Mouse (Mus musculus) midbrain, embryonic 10.5 days (tissue): ENCODE data around the gene Inafm1. TPM values are rescaled to one million over a fixed set of nuclear protein-coding genes. Genes with fewer than 3 reads are reported as not detected.
A peak's percentile ranks its signal among the peaks of the same experiment; 100 is the strongest.

ENCODE experiments used
- DNase-seq: peaks from one replicate; pipeline ENCODE4 v3.0.0-alpha.2; 2017; ENCODE audit warnings: low spot score
- H3K27ac ChIP-seq: fragments of 300-500 bp; sonication (generic); replicated peaks from 2 replicates; pipeline ENCODE4 v1.5.1; 2016; ENCODE audit warnings: mild to moderate bottlenecking
- H3K27me3 ChIP-seq: fragments of 300-500 bp; sonication (generic); 2 replicates; pipeline ENCODE4 v1.6.1; 2016; ENCODE audit warnings: low read depth, mild to moderate bottlenecking; ENCODE audit not compliant: poor library complexity, severe bottlenecking
- H3K36me3 ChIP-seq: fragments of 300-500 bp; sonication (generic); 2 replicates; pipeline ENCODE4 v1.6.1; 2016; ENCODE audit warnings: mild to moderate bottlenecking, moderate library complexity
- H3K4me1 ChIP-seq: fragments of 300-500 bp; sonication (generic); 2 replicates; pipeline ENCODE4 v1.6.1; 2016
- H3K4me3 ChIP-seq: fragments of 300-500 bp; sonication (generic); 2 replicates; pipeline ENCODE4 v1.5.1; 2016; ENCODE audit warnings: mild to moderate bottlenecking, moderate library complexity
- H3K9me3 ChIP-seq: fragments of 300-500 bp; sonication (generic); replicated peaks from 2 replicates; pipeline ENCODE4 v1.6.1; 2016; ENCODE audit warnings: mild to moderate bottlenecking
- WGBS: fragments of 180-500 bp; shearing (Covaris S2); methylation state at CpG from one replicate; pipeline ENCODE4 v1.1.7; 2016; 5-methylcytosine and 5-hydroxymethylcytosine counted together
- polyA plus RNA-seq: library from polyadenylated mRNA; unstranded; fragments of >200 nt; fragmentation: Nextera tagmentation; extraction: Ambion mirVana; gene quantifications from 2 replicates; pipeline ENCODE4 v1.2.1, GENCODE M21; 2016

The Inafm1 gene
- polyA plus RNA-seq, 1 experiment from 2014 or later, result 6.3 TPM

- Histone ChIP-seq H3K27ac (no peak overlapping the region), H3K4me3 (no peak overlapping the region), H3K9me3 (no peaks in the 10 kb centered on the region), H3K27me3 (no peaks in the 10 kb centered on the region), H3K36me3 (no peaks in the 10 kb centered on the region), H3K4me1 (no peaks in the 10 kb centered on the region)
- WGBS, result 65% methylated on average over 2 of the region's 4 CpGs
- no peak for DNase-seq
Observed at GRCm38 (mm10) chr7:16245958-16246357, 27.5 kb downstream of the Inafm1 start.

- Histone ChIP-seq H3K36me3 (no peaks in the 10 kb centered on the region), H3K4me1 (no peaks in the 10 kb centered on the region), H3K27me3 (no peaks in the 10 kb centered on the region), H3K27ac (no peak within 1 kb of the TSS), H3K9me3 (no peaks in the 10 kb centered on the region), H3K4me3 (no peak within 1 kb of the TSS)
- DNase-seq, result no peak
- WGBS, result 82% methylated on average over 5 of the region's 5 CpGs
Observed at GRCm38 (mm10) chr7:16244067-16244466, 29.4 kb downstream of the Inafm1 start, which contains the start of gene C5ar2. TSS of gene C5ar2 (minus strand) at chr7:16244154.

- H3K36me3 ChIP-seq, result no peaks in the 10 kb centered on the region
- H3K4me3 ChIP-seq, result no peak overlapping the region
- H3K4me1 ChIP-seq, result no peaks in the 10 kb centered on the region
- WGBS, result 90% methylated on average over 6 of the region's 6 CpGs
- no peak for DNase-seq
- H3K27ac ChIP-seq, result no peak overlapping the region
- H3K9me3 ChIP-seq, result no peaks in the 10 kb centered on the region
- H3K27me3 ChIP-seq, result no peaks in the 10 kb centered on the region
Observed at GRCm38 (mm10) chr7:16242198-16242597, 31.2 kb downstream of the Inafm1 start.

GRCm38 (mm10) chr7:16241787-16242186 is 31.6 kb downstream of the Inafm1 start:
- Histone ChIP-seq H3K9me3 (no peaks in the 10 kb centered on the region), H3K4me1 (no peaks in the 10 kb centered on the region), H3K4me3 (no peak overlapping the region), H3K36me3 (no peaks in the 10 kb centered on the region), H3K27me3 (no peaks in the 10 kb centered on the region), H3K27ac (no peak overlapping the region)
- 68% methylated on average over 11 of the region's 11 CpGs for WGBS
- DNase-seq, result no peak

- 97% methylated on average over 1 of the region's 1 CpGs for WGBS
- Histone ChIP-seq H3K4me3 (no peak overlapping the region), H3K4me1 (no peaks in the 10 kb centered on the region), H3K36me3 (no peaks in the 10 kb centered on the region), H3K27me3 (no peaks in the 10 kb centered on the region), H3K27ac (no peak overlapping the region), H3K9me3 (no peaks in the 10 kb centered on the region)
- DNase-seq, result no peak
Observed at GRCm38 (mm10) chr7:16240978-16241303, 32.5 kb downstream of the Inafm1 start.

- no peaks in the 10 kb centered on the region for H3K36me3 ChIP-seq
- H3K4me1 ChIP-seq, result no peaks in the 10 kb centered on the region
- 85% methylated on average over 7 of the region's 7 CpGs for WGBS
- no peak overlapping the region for H3K27ac ChIP-seq
- H3K9me3 ChIP-seq, result no peaks in the 10 kb centered on the region
- H3K27me3 ChIP-seq, result no peaks in the 10 kb centered on the region
- H3K4me3 ChIP-seq, result no peak overlapping the region
- DNase-seq, result no peak
Observed at GRCm38 (mm10) chr7:16240281-16240977, 33.0 kb downstream of the Inafm1 start.

- Histone ChIP-seq H3K27me3 (no peaks in the 10 kb centered on the region), H3K4me1 (no peaks in the 10 kb centered on the region), H3K36me3 (no peaks in the 10 kb centered on the region), H3K4me3 (no peak overlapping the region), H3K27ac (no peak overlapping the region), H3K9me3 (no peaks in the 10 kb centered on the region)
- DNase-seq, result no peak
- 69% methylated on average over 9 of the region's 9 CpGs for WGBS
Observed at GRCm38 (mm10) chr7:16239554-16239997, 33.8 kb downstream of the Inafm1 start.

- no peaks in the 10 kb centered on the region for H3K36me3 ChIP-seq
- no peaks in the 10 kb centered on the region for H3K27me3 ChIP-seq
- H3K27ac ChIP-seq, result no peak overlapping the region
- H3K4me3 ChIP-seq, result no peak overlapping the region
- peak; percentile 25 for DNase-seq
- H3K9me3 ChIP-seq, result peaks cover 14% of the 10 kb centered on the region; the same call in 1 of the 2 replicates
- peaks cover 5% of the 10 kb centered on the region; the same call in 1 of the 2 replicates for H3K4me1 ChIP-seq
- WGBS, result 58% methylated on average over 5 of the region's 5 CpGs
Observed at GRCm38 (mm10) chr7:16229869-16230268, 43.5 kb downstream of the Inafm1 start.

Other genes starting within 250 kb of the Inafm1 start
- gene Bicra, start 225.7 kb downstream of the Inafm1 start, polyA plus RNA-seq, result 6.9 and 8.2 TPM in 2 replicates
- gene Zfp541, start 211.8 kb downstream of the Inafm1 start, polyA plus RNA-seq, result not detected in 2 replicates
- 187 and 188 TPM in 2 replicates for gene Napa, start 175.2 kb downstream of the Inafm1 start, polyA plus RNA-seq
- gene Kptn, start 153.7 kb downstream of the Inafm1 start, polyA plus RNA-seq, result 28.8 and 30.6 TPM in 2 replicates
- 0.21 and 0.25 TPM in 2 replicates for gene Slc8a2, start 143.8 kb downstream of the Inafm1 start, polyA plus RNA-seq
- gene Meis3, start 98.5 kb downstream of the Inafm1 start, polyA plus RNA-seq, result 80.7 and 99.3 TPM in 2 replicates
- gene Dhx34, start 51.6 kb downstream of the Inafm1 start, polyA plus RNA-seq, result 19.9 and 20.2 TPM in 2 replicates
- 0.04 and 0.10 TPM in 2 replicates for gene C5ar2, start 29.5 kb downstream of the Inafm1 start, polyA plus RNA-seq
- 0.86 and 1.4 TPM in 2 replicates for gene C5ar1, start 14.1 kb downstream of the Inafm1 start, polyA plus RNA-seq
- gene Ccdc9, start 13.2 kb upstream of the Inafm1 start, polyA plus RNA-seq, result 24.6 and 34.1 TPM in 2 replicates
- 14.4 and 17.1 TPM in 2 replicates for gene Bbc3, start 34.8 kb upstream of the Inafm1 start, polyA plus RNA-seq
- gene Sae1, start 114.2 kb upstream of the Inafm1 start, polyA plus RNA-seq, result 447 and 477 TPM in 2 replicates
- 16.9 and 17.6 TPM in 2 replicates for gene Zc3h4, start 127.3 kb upstream of the Inafm1 start, polyA plus RNA-seq
- 54.5 and 64.7 TPM in 2 replicates for gene Tmem160, start 179.2 kb upstream of the Inafm1 start, polyA plus RNA-seq
- 0.32 and 0.74 TPM in 2 replicates for gene Npas1, start 204.1 kb upstream of the Inafm1 start, polyA plus RNA-seq